Mouse (Mus musculus) ES-E14 (cell line): ENCODE measurements around the gene Il17f.

Source experiments
- CHD2 ChIP-seq: IDR thresholded peaks from 2 replicates; pipeline ENCODE4 v1.6.1; 2014; ENCODE audit warnings: mild to moderate bottlenecking, low read depth, low read length, inconsistent platforms
- HCFC1 ChIP-seq: IDR thresholded peaks from 2 replicates; pipeline ENCODE4 v1.6.1; 2012; ENCODE audit warnings: low read length, inconsistent platforms, borderline replicate concordance; ENCODE audit not compliant: insufficient read depth
- ZC3H11A ChIP-seq: IDR thresholded peaks from 2 replicates; pipeline ENCODE4 v1.6.1; 2012; ENCODE audit warnings: low read depth, mild to moderate bottlenecking, inconsistent platforms, low read length, borderline replicate concordance
- ZNF384 ChIP-seq: IDR thresholded peaks from 2 replicates; pipeline ENCODE4 v1.6.1; 2012; ENCODE audit warnings: low read depth, low read length, inconsistent platforms

GRCm38 (mm10) chr1:20804526-20804925 lies 14.1 kb upstream of the Il17f start:
- TF ChIP-seq HCFC1 (no peak), CHD2 (no peak), ZNF384 (no peak), ZC3H11A (no peak)
